Mouse (Mus musculus): ENCODE measurements at regions not wholly inside any gene's neighbourhood (a gene's known extent, or its start where the extent isn't known, plus 50 kb on each side); places are given as distances from the start of the nearest gene placed in this dataset.

- H3K4me1 ChIP-seq (ENCODE audit: control insufficient read depth, insufficient read depth, low read length), result no peaks in the 10 kb centered on the region
- H3K27ac ChIP-seq (ENCODE audit: insufficient read depth, low read length), result no peak overlapping the region
- H3K27me3 ChIP-seq (ENCODE audit: control insufficient read depth, insufficient read depth, low read length, poor library complexity, severe bottlenecking), result no peaks in the 10 kb centered on the region
Measured at GRCm38 (mm10) chr7:36016926-36017753, 214.3 kb upstream of the Zfp507 start.

GRCm38 (mm10) chr7:35996609-35997008 lies 193.8 kb upstream of the Zfp507 start:
- Histone ChIP-seq H3K27ac (ENCODE audit: insufficient read depth, low read length) (no peak overlapping the region), H3K27me3 (ENCODE audit: control insufficient read depth, insufficient read depth, low read length, poor library complexity, severe bottlenecking) (no peaks in the 10 kb centered on the region)
- TF ChIP-seq EP300 (IDR thresholded peaks at IDR 0.05; ENCODE audit: insufficient read depth, low read depth, low read length) (no peak), POLR2A (IDR thresholded peaks at IDR 0.05; ENCODE audit: insufficient read depth, low read length) (no peak), CTCF (IDR thresholded peaks at IDR 0.05; ENCODE audit: low read depth, low read length) (no peak)

More at GRCm38 (mm10) chr7:36016926-36017753, 214.3 kb upstream of the Zfp507 start:
- Histone ChIP-seq H3K36me3 (ENCODE audit: control insufficient read depth, insufficient read depth, low read length, poor library complexity, severe bottlenecking) (no peaks in the 10 kb centered on the region), H3K9me3 (replicated peaks; ENCODE audit: control insufficient read depth, insufficient read depth, low read length, poor library complexity, severe bottlenecking) (no peaks in the 10 kb centered on the region), H3K9ac (ENCODE audit: low read depth, poor library complexity, severe bottlenecking) (no peak overlapping the region), H3K4me3 (ENCODE audit: low read depth, low read length) (no peak overlapping the region)
- no peak for TF ChIP-seq EP300 (IDR thresholded peaks at IDR 0.05; ENCODE audit: insufficient read depth, low read depth, low read length)
- no peak for TF ChIP-seq CTCF (IDR thresholded peaks at IDR 0.05; ENCODE audit: low read depth, low read length)
- TF ChIP-seq POLR2A (IDR thresholded peaks at IDR 0.05; ENCODE audit: insufficient read depth, low read length), result no peak

DNA sequence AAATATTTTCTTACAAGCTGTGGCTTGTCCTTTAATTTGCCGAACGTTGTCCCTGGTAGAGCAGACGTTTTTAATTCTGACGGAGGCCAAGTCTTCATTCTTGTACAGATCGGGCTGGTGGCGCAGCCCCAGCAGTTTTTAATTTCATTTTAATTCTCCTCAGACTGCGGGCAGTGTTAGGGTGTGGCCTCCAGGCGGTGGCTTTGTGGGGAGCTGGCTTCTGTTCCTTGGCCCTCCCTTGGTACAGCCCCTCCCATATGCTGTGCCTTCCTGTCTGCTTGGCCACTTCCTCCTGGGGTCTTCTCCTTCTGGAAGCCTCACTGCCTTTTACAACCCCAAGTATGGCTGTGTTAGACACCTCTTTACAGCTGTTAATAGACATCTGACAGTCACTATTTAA lies 189.7 kb upstream of the Zfp507 start:
- no peaks in the 10 kb centered on the region for H3K9me3 ChIP-seq (replicated peaks; ENCODE audit: control insufficient read depth, insufficient read depth, low read length, poor library complexity, severe bottlenecking)
- TF ChIP-seq EP300 (IDR thresholded peaks at IDR 0.05; ENCODE audit: insufficient read depth, low read depth, low read length) (no peak), CTCF (IDR thresholded peaks at IDR 0.05; ENCODE audit: low read depth, low read length) (no peak), POLR2A (IDR thresholded peaks at IDR 0.05; ENCODE audit: insufficient read depth, low read length) (no peak)
- H3K27me3 ChIP-seq (ENCODE audit: control insufficient read depth, insufficient read depth, low read length, poor library complexity, severe bottlenecking), result no peaks in the 10 kb centered on the region
- no peaks in the 10 kb centered on the region for H3K4me1 ChIP-seq (ENCODE audit: control insufficient read depth, insufficient read depth, low read length)
- H3K36me3 ChIP-seq (ENCODE audit: control insufficient read depth, insufficient read depth, low read length, poor library complexity, severe bottlenecking), result no peaks in the 10 kb centered on the region
- no peak overlapping the region for H3K4me3 ChIP-seq (ENCODE audit: low read depth, low read length)
- no peak overlapping the region for H3K27ac ChIP-seq (ENCODE audit: insufficient read depth, low read length)
- H3K9ac ChIP-seq (ENCODE audit: low read depth, poor library complexity, severe bottlenecking), result no peak overlapping the region

More at GRCm38 (mm10) chr7:35996609-35997008, 193.8 kb upstream of the Zfp507 start:
- no peaks in the 10 kb centered on the region for H3K4me1 ChIP-seq (ENCODE audit: control insufficient read depth, insufficient read depth, low read length)
- no peaks in the 10 kb centered on the region for H3K9me3 ChIP-seq (replicated peaks; ENCODE audit: control insufficient read depth, insufficient read depth, low read length, poor library complexity, severe bottlenecking)
- no peak overlapping the region for H3K4me3 ChIP-seq (ENCODE audit: low read depth, low read length)
- no peaks in the 10 kb centered on the region for H3K36me3 ChIP-seq (ENCODE audit: control insufficient read depth, insufficient read depth, low read length, poor library complexity, severe bottlenecking)
- no peak overlapping the region for H3K9ac ChIP-seq (ENCODE audit: low read depth, poor library complexity, severe bottlenecking)

GRCm38 (mm10) chr7:35991141-35991540 lies 188.3 kb upstream of the Zfp507 start:
- Histone ChIP-seq H3K27me3 (ENCODE audit: control insufficient read depth, insufficient read depth, low read length, poor library complexity, severe bottlenecking) (no peaks in the 10 kb centered on the region), H3K4me3 (ENCODE audit: low read depth, low read length) (no peak overlapping the region), H3K9ac (ENCODE audit: low read depth, poor library complexity, severe bottlenecking) (no peak overlapping the region), H3K27ac (ENCODE audit: insufficient read depth, low read length) (no peak overlapping the region), H3K4me1 (ENCODE audit: control insufficient read depth, insufficient read depth, low read length) (no peaks in the 10 kb centered on the region), H3K9me3 (replicated peaks; ENCODE audit: control insufficient read depth, insufficient read depth, low read length, poor library complexity, severe bottlenecking) (no peaks in the 10 kb centered on the region; the same call in 1 of the 2 replicates), H3K36me3 (ENCODE audit: control insufficient read depth, insufficient read depth, low read length, poor library complexity, severe bottlenecking) (no peaks in the 10 kb centered on the region)
- TF ChIP-seq CTCF (IDR thresholded peaks at IDR 0.05; ENCODE audit: low read depth, low read length) (no peak), EP300 (IDR thresholded peaks at IDR 0.05; ENCODE audit: insufficient read depth, low read depth, low read length) (no peak), POLR2A (IDR thresholded peaks at IDR 0.05; ENCODE audit: insufficient read depth, low read length) (no peak)

DNA sequence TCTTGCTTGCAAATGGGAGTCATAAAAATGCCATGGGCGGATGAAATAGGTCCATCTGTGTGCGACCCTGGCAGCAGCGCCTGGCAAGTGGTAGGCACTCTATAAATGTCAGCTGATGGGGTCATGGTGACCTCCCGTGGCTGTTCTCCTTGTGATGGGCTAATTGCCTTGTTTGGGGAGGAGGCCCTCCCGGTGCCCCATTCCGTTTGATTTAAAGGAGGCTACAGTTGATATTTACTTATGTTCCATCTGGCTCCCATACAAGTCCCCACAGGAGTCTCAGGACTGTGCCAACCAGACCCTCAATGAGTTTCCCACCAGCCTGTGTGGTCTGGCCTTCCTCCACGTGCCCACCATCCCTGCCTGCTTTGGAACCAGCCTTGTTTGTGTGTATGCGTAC lies 186.7 kb upstream of the Zfp507 start:
- TF ChIP-seq EP300 (IDR thresholded peaks at IDR 0.05; ENCODE audit: insufficient read depth, low read depth, low read length) (no peak), CTCF (IDR thresholded peaks at IDR 0.05; ENCODE audit: low read depth, low read length) (no peak), POLR2A (IDR thresholded peaks at IDR 0.05; ENCODE audit: insufficient read depth, low read length) (no peak)
- H3K4me3 ChIP-seq (ENCODE audit: low read depth, low read length), result no peak overlapping the region

GRCm38 (mm10) chr7:35988449-35989109 lies 185.8 kb upstream of the Zfp507 start:
- Histone ChIP-seq H3K9ac (ENCODE audit: low read depth, poor library complexity, severe bottlenecking) (no peak overlapping the region), H3K27ac (ENCODE audit: insufficient read depth, low read length) (no peak overlapping the region), H3K36me3 (ENCODE audit: control insufficient read depth, insufficient read depth, low read length, poor library complexity, severe bottlenecking) (no peaks in the 10 kb centered on the region), H3K4me1 (ENCODE audit: control insufficient read depth, insufficient read depth, low read length) (no peaks in the 10 kb centered on the region), H3K27me3 (ENCODE audit: control insufficient read depth, insufficient read depth, low read length, poor library complexity, severe bottlenecking) (no peaks in the 10 kb centered on the region), H3K4me3 (ENCODE audit: low read depth, low read length) (no peak overlapping the region), H3K9me3 (replicated peaks; ENCODE audit: control insufficient read depth, insufficient read depth, low read length, poor library complexity, severe bottlenecking) (no peaks in the 10 kb centered on the region; the same call in 1 of the 2 replicates)
- TF ChIP-seq EP300 (IDR thresholded peaks at IDR 0.05; ENCODE audit: insufficient read depth, low read depth, low read length) (no peak), CTCF (IDR thresholded peaks at IDR 0.05; ENCODE audit: low read depth, low read length) (no peak), POLR2A (IDR thresholded peaks at IDR 0.05; ENCODE audit: insufficient read depth, low read length) (no peak)

More for the DNA sequence above, 186.7 kb upstream of the Zfp507 start:
- Histone ChIP-seq H3K36me3 (ENCODE audit: control insufficient read depth, insufficient read depth, low read length, poor library complexity, severe bottlenecking) (no peaks in the 10 kb centered on the region), H3K9me3 (replicated peaks; ENCODE audit: control insufficient read depth, insufficient read depth, low read length, poor library complexity, severe bottlenecking) (no peaks in the 10 kb centered on the region; the same call in 1 of the 2 replicates), H3K9ac (ENCODE audit: low read depth, poor library complexity, severe bottlenecking) (no peak overlapping the region), H3K4me1 (ENCODE audit: control insufficient read depth, insufficient read depth, low read length) (no peaks in the 10 kb centered on the region), H3K27me3 (ENCODE audit: control insufficient read depth, insufficient read depth, low read length, poor library complexity, severe bottlenecking) (no peaks in the 10 kb centered on the region), H3K27ac (ENCODE audit: insufficient read depth, low read length) (no peak overlapping the region)
